Mouse (Mus musculus): Measurements from ENCODE around the gene Mapk12.

GRCm38 (mm10) chr15:89124312-89124711, 16.2 kb downstream of the Mapk12 start:
- no peak for TF ChIP-seq CTCF (IDR thresholded peaks at IDR 0.05; ENCODE audit: extremely low read depth, insufficient read length, insufficient replicate concordance, low read depth, low read length)
- no peak for TF ChIP-seq POLR2A (IDR thresholded peaks at IDR 0.05; ENCODE audit: low read depth, low read length)
